Mouse (Mus musculus): ENCODE results near the gene Dlx4. TPM values are rescaled to one million over a fixed set of nuclear protein-coding genes. Genes with fewer than 3 reads are reported as not detected.

Dlx4 gene
- polyA plus RNA-seq, 1 experiment from 2014 or later, result 0.99 TPM

Other genes with a start within 250 kb of the Dlx4 start
- 2,066 and 2,076 TPM in 2 replicates for gene Col1a1, start 210.0 kb downstream of the Dlx4 start, polyA plus RNA-seq (2015; fragmentation: Nextera tagmentation; extraction: Ambion mirVana)
- gene Hils1, start 178.7 kb downstream of the Dlx4 start, polyA plus RNA-seq (2015; fragmentation: Nextera tagmentation; extraction: Ambion mirVana), result not detected in 2 replicates
- gene Sgca, start 169.9 kb downstream of the Dlx4 start, polyA plus RNA-seq (2015; fragmentation: Nextera tagmentation; extraction: Ambion mirVana), result 0.41 and 3.2 TPM in 2 replicates
- 6.6 and 8.0 TPM in 2 replicates for gene Ppp1r9b, start 155.2 kb downstream of the Dlx4 start, polyA plus RNA-seq (2015; fragmentation: Nextera tagmentation; extraction: Ambion mirVana)
- 14.7 and 15.9 TPM in 2 replicates for gene Samd14, start 136.4 kb downstream of the Dlx4 start, polyA plus RNA-seq (2015; fragmentation: Nextera tagmentation; extraction: Ambion mirVana)
- 37.9 and 39.3 TPM in 2 replicates for gene Pdk2, start 104.9 kb downstream of the Dlx4 start, polyA plus RNA-seq (2015; fragmentation: Nextera tagmentation; extraction: Ambion mirVana)
- gene Itga3, start 69.5 kb downstream of the Dlx4 start, polyA plus RNA-seq (2015; fragmentation: Nextera tagmentation; extraction: Ambion mirVana), result 19.4 and 19.9 TPM in 2 replicates
- 3.0 and 3.9 TPM in 2 replicates for gene Dlx3, start 26.1 kb downstream of the Dlx4 start, polyA plus RNA-seq (2015; fragmentation: Nextera tagmentation; extraction: Ambion mirVana)
- gene Tac4, start 115.3 kb upstream of the Dlx4 start, polyA plus RNA-seq (2015; fragmentation: Nextera tagmentation; extraction: Ambion mirVana), result 0.10 and 0.24 TPM in 2 replicates
- gene Kat7, start 164.0 kb upstream of the Dlx4 start, polyA plus RNA-seq (2015; fragmentation: Nextera tagmentation; extraction: Ambion mirVana), result 59.3 and 66.0 TPM in 2 replicates
- gene Fam117a, start 190.8 kb upstream of the Dlx4 start, polyA plus RNA-seq (2015; fragmentation: Nextera tagmentation; extraction: Ambion mirVana), result 11.6 and 13.9 TPM in 2 replicates
- 91.7 and 98.9 TPM in 2 replicates for gene Slc35b1, start 238.4 kb upstream of the Dlx4 start, polyA plus RNA-seq (2015; fragmentation: Nextera tagmentation; extraction: Ambion mirVana)